Mouse (Mus musculus): ENCODE data around the gene Cc2d1b. TPM values are rescaled to one million over a fixed set of nuclear protein-coding genes. Genes with fewer than 3 reads are reported as not detected.

Cc2d1b gene
- polyA plus RNA-seq, 1 experiment from 2014 or later, result 19.4 TPM

DNA sequence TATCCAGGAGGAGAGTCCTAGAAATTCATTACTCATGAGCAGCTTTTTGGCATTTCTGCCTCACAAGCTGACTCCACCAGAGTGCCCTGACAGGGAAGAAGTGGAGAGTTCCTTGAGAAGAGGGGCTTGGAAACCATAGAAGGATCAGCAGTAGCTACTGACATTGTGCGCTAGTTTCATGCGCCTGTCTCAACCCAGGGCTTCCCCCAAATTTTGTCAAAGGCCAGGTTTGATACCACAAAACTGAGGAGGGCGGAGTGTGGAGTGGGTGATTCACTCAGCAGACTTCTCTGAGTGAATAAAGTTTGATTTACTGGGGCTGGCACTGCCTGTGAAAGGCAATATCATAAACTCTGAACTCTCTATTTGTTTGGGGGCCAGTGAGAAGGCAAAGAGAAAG is 11.1 kb upstream of the Cc2d1b start:
- no peak for DNase-seq (ENCODE audit: low spot score)
- Histone ChIP-seq H3K27ac (ENCODE audit: low read depth, low read length) (no peak overlapping the region), H3K4me3 (ENCODE audit: low read depth, low read length) (no peak overlapping the region), H3K9ac (ENCODE audit: low read depth, low read length) (no peak overlapping the region), H3K4me2 (replicated peaks; ENCODE audit: low read depth, low read length) (no peak overlapping the region), H3K36me3 (ENCODE audit: control insufficient read depth, insufficient read depth, low read length) (no peaks in the 10 kb centered on the region), H3K9me3 (ENCODE audit: control insufficient read depth, low read length) (no peaks in the 10 kb centered on the region), H3K4me1 (replicated peaks; ENCODE audit: control insufficient read depth, insufficient read depth, low read length) (no peaks in the 10 kb centered on the region), H3K27me3 (ENCODE audit: control insufficient read depth, insufficient read depth, low read length) (no peaks in the 10 kb centered on the region)
- WGBS, result 92% methylated on average over 3 of the region's 3 CpGs
- no peak for ATAC-seq (ENCODE audit: low FRiP score)

DNA sequence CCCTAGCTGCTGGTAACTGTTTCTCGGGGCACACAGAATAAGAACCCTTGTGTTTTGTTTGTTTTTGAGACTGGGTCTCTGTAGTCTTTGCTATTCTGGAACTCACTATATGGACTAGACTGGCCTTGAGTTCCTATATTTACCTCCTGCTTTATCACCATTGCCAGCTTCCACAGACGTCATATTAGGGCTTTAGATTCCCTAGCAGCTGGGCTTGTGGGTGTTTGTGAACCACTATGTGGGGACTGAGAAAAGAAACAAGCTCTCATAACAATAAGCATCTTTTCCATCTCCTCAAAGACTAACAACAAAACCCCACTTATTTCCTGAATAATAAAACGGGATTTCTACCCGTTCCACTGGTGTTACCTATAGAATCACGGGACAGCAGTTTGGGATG is 8.8 kb upstream of the Cc2d1b start:
- no peaks in the 10 kb centered on the region for H3K9me3 ChIP-seq (ENCODE audit: control insufficient read depth, low read length)
- no peaks in the 10 kb centered on the region for H3K36me3 ChIP-seq (ENCODE audit: control insufficient read depth, insufficient read depth, low read length)
- ATAC-seq (ENCODE audit: low FRiP score) (no peak), DNase-seq (ENCODE audit: low spot score) (no peak)
- no peak overlapping the region for H3K9ac ChIP-seq (ENCODE audit: low read depth, low read length)
- H3K4me2 ChIP-seq (replicated peaks; ENCODE audit: low read depth, low read length), result no peak overlapping the region
- WGBS, result 91% methylated on average over 5 of the region's 5 CpGs
- H3K4me3 ChIP-seq (ENCODE audit: low read depth, low read length), result no peak overlapping the region
- H3K27me3 ChIP-seq (ENCODE audit: control insufficient read depth, insufficient read depth, low read length), result no peaks in the 10 kb centered on the region
- no peaks in the 10 kb centered on the region for H3K4me1 ChIP-seq (replicated peaks; ENCODE audit: control insufficient read depth, insufficient read depth, low read length)
- no peak overlapping the region for H3K27ac ChIP-seq (ENCODE audit: low read depth, low read length)

DNA sequence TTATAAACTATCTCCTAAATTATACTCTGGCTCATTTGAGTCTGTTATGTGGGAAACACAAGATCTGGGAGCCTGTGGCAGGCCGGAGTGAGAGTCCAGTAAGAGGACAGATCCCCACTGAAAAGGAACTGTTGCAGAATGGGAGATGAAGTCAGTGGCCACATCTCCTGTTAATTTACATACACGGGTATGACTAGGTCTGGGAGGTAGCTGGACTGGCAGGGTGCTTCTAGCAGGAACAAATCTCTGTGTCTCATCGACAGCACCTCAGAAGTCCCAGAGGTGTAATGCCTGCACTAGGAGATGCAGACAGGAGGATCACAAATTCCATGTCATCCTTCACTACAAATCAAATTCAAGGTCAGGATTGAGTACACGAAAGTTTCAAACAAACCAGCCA is 1.2 kb upstream of the Cc2d1b start:
- H3K4me3 ChIP-seq (ENCODE audit: low read depth, low read length), result peak overlapping the region; percentile 83; the same call in 1 of the 2 replicates
- no peaks in the 10 kb centered on the region for H3K9me3 ChIP-seq (ENCODE audit: control insufficient read depth, low read length)
- H3K27me3 ChIP-seq (ENCODE audit: control insufficient read depth, insufficient read depth, low read length), result no peaks in the 10 kb centered on the region
- DNase-seq (ENCODE audit: low spot score) (no peak), ATAC-seq (ENCODE audit: low FRiP score) (no peak)
- H3K36me3 ChIP-seq (ENCODE audit: control insufficient read depth, insufficient read depth, low read length), result no peaks in the 10 kb centered on the region
- H3K4me2 ChIP-seq (replicated peaks; ENCODE audit: low read depth, low read length), result peak overlapping the region; percentile 89; the same call in 1 of the 2 replicates
- H3K9ac ChIP-seq (ENCODE audit: low read depth, low read length), result no peak overlapping the region
- H3K27ac ChIP-seq (ENCODE audit: low read depth, low read length), result no peak overlapping the region
- H3K4me1 ChIP-seq (replicated peaks; ENCODE audit: control insufficient read depth, insufficient read depth, low read length), result 0 out of 2 replicates have a peak, but pooled peaks cover 5% of the 10 kb centered on the region
- 74% methylated on average over 4 of the region's 4 CpGs for WGBS

DNA sequence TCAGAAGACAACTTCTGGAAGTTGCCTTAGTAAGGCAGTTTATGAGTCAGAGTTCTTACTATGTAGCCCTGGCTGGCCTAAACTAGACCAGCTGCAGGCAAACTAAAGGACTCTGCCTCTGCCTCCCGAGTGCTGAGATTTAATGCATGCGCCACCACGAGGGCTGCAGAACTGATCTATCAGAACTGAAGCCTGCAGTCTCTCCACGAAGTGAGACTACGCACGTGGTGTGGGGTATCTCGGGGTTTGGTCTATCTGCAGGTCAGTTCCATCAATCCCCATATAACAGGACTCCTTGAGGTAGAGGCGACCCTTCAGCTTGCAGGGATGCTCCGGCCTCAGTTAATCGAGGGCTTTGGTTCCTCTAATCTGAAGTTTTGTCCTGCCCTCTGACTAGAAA is 575 bp upstream of the Cc2d1b start:
- Histone ChIP-seq H3K4me3 (ENCODE audit: low read depth, low read length) (peak overlapping the region; percentile 83), H3K27ac (ENCODE audit: low read depth, low read length) (0 out of 2 replicates have a peak overlapping the region, but pooled peaks have one; percentile 42), H3K27me3 (ENCODE audit: control insufficient read depth, insufficient read depth, low read length) (no peaks in the 10 kb centered on the region), H3K9me3 (ENCODE audit: control insufficient read depth, low read length) (no peaks in the 10 kb centered on the region), H3K4me1 (replicated peaks; ENCODE audit: control insufficient read depth, insufficient read depth, low read length) (0 out of 2 replicates have a peak, but pooled peaks cover 5% of the 10 kb centered on the region), H3K9ac (ENCODE audit: low read depth, low read length) (peak overlapping the region; percentile 93), H3K4me2 (replicated peaks; ENCODE audit: low read depth, low read length) (peak overlapping the region; percentile 89), H3K36me3 (ENCODE audit: control insufficient read depth, insufficient read depth, low read length) (no peaks in the 10 kb centered on the region)
- DNase-seq (ENCODE audit: low spot score), result no peak
- WGBS, result 3% methylated on average over 10 of the region's 10 CpGs
- ATAC-seq (ENCODE audit: low FRiP score), result peak; percentile 68

DNA sequence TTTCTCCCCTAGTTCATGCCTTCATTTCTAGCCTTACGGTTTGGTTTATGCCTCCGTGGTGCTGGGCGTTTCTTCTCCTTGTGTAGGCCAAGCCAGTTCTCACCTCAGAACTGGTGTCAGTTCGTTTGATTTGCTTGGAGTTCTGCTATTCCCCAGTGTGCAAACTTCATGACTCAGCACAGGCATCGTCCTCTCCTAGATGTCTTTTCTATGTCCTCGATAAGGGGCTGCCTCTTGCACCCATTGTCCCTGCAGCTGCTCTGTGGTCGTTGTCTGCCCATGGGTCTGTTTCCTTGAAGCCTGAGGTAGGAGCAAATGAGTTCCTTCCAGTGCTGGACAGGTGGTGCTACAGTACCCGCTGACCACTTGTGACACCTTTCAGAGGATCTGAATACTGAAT is 796 bp downstream of the Cc2d1b start:
- Histone ChIP-seq H3K36me3 (ENCODE audit: control insufficient read depth, insufficient read depth, low read length) (no peaks in the 10 kb centered on the region), H3K4me2 (replicated peaks; ENCODE audit: low read depth, low read length) (peak overlapping the region; percentile 89), H3K4me3 (ENCODE audit: low read depth, low read length) (peak overlapping the region; percentile 83), H3K27ac (ENCODE audit: low read depth, low read length) (no peak overlapping the region), H3K9ac (ENCODE audit: low read depth, low read length) (peak overlapping the region; percentile 93), H3K9me3 (ENCODE audit: control insufficient read depth, low read length) (no peaks in the 10 kb centered on the region), H3K27me3 (ENCODE audit: control insufficient read depth, insufficient read depth, low read length) (no peaks in the 10 kb centered on the region), H3K4me1 (replicated peaks; ENCODE audit: control insufficient read depth, insufficient read depth, low read length) (0 out of 2 replicates have a peak, but pooled peaks cover 5% of the 10 kb centered on the region)
- DNase-seq (ENCODE audit: low spot score) (no peak), ATAC-seq (ENCODE audit: low FRiP score) (0 out of 2 replicates have a peak, but pooled peaks have one; percentile 10)
- 24% methylated on average over 8 of the region's 8 CpGs for WGBS

DNA sequence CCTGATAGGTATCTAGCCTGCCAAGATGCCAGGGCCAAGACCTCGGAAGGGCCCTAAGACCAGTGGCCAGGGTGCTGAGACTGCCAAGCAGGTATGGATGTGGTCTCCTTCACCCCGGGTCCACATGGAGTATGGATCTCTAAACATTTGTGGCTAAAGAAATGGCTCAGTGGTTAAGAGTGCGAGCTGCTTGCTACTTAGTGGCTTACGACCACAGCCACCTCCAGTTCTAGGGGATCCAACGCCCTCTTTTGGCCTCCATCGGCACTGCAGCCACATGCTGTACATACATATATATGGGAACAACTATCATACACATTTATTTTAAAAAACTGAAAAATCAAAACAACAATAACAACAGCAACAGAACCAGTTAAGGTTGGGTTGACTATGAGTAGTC is 1.8 kb downstream of the Cc2d1b start:
- ATAC-seq (ENCODE audit: low FRiP score) (no peak), DNase-seq (ENCODE audit: low spot score) (no peak)
- Histone ChIP-seq H3K36me3 (ENCODE audit: control insufficient read depth, insufficient read depth, low read length) (no peaks in the 10 kb centered on the region), H3K4me2 (replicated peaks; ENCODE audit: low read depth, low read length) (no peak overlapping the region), H3K9me3 (ENCODE audit: control insufficient read depth, low read length) (no peaks in the 10 kb centered on the region), H3K27me3 (ENCODE audit: control insufficient read depth, insufficient read depth, low read length) (no peaks in the 10 kb centered on the region), H3K9ac (ENCODE audit: low read depth, low read length) (no peak overlapping the region), H3K27ac (ENCODE audit: low read depth, low read length) (no peak overlapping the region), H3K4me1 (replicated peaks; ENCODE audit: control insufficient read depth, insufficient read depth, low read length) (0 out of 2 replicates have a peak, but pooled peaks cover 5% of the 10 kb centered on the region), H3K4me3 (ENCODE audit: low read depth, low read length) (no peak overlapping the region)
- WGBS, result 97% methylated on average over 6 of the region's 6 CpGs

DNA sequence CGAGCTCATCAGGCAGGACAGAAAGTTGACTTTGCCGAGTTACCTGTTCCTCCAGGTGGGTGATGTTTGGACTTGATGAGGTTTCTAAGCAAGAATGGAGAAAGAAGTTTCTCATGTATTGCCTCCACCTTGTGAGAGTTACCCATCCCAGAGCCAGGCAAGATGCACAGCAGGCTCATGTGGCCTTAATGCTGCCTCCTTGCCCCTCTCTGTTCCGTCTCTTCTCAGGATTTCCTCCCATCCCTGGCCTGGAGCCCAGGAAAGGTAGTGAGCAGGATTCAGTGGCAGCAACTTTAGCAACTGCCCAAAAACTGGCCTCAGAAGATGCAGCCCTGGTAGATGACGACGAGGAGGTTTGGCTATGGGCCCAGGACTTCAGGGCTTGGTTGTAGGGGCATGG is 7.3 kb downstream of the Cc2d1b start:
- H3K36me3 ChIP-seq (ENCODE audit: control insufficient read depth, insufficient read depth, low read length), result peaks cover 6% of the 10 kb centered on the region; the same call in 1 of the 2 replicates
- no peak for DNase-seq (ENCODE audit: low spot score)

DNA sequence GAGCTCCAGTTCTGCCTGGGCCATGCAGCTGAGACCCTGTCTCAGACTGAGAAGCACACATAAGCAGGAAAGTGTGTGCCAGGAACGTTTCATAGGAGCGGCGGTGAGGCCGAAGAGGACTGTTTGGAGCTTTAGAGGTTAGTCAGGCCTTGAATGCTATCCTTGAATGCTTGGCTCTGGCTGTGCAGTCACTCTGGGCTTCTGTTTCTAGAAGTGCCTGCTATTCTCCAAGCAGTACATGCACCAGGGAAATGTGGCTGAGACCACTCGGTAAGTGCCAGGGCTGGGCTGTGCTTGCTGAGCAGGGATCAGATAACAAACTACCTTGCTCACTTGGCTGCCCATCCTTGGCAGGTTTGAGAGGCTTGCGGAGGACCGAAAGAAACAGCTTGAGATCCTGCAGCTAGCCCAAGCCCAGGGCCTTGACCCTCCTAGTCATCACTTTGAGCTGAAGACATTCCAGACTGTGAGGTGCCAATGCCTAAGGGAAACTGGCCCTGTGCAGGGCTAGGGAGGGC is 9.7 kb downstream of the Cc2d1b start:
- Histone ChIP-seq H3K36me3 (ENCODE audit: control insufficient read depth, insufficient read depth, low read length) (peaks cover 6% of the 10 kb centered on the region; the same call in 1 of the 2 replicates), H3K9ac (ENCODE audit: low read depth, low read length) (no peak overlapping the region), H3K4me2 (replicated peaks; ENCODE audit: low read depth, low read length) (no peak overlapping the region), H3K4me1 (replicated peaks; ENCODE audit: control insufficient read depth, insufficient read depth, low read length) (no peaks in the 10 kb centered on the region), H3K4me3 (ENCODE audit: low read depth, low read length) (no peak overlapping the region), H3K9me3 (ENCODE audit: control insufficient read depth, low read length) (no peaks in the 10 kb centered on the region), H3K27ac (ENCODE audit: low read depth, low read length) (no peak overlapping the region), H3K27me3 (ENCODE audit: control insufficient read depth, insufficient read depth, low read length) (no peaks in the 10 kb centered on the region)
- WGBS, result 94% methylated on average over 7 of the region's 7 CpGs
- ATAC-seq (ENCODE audit: low FRiP score) (no peak), DNase-seq (ENCODE audit: low spot score) (no peak)

More for the DNA sequence above, 7.3 kb downstream of the Cc2d1b start:
- 97% methylated on average over 5 of the region's 5 CpGs for WGBS
- no peak for ATAC-seq (ENCODE audit: low FRiP score)
- H3K27ac ChIP-seq (ENCODE audit: low read depth, low read length), result no peak overlapping the region
- H3K9me3 ChIP-seq (ENCODE audit: control insufficient read depth, low read length), result no peaks in the 10 kb centered on the region
- no peaks in the 10 kb centered on the region for H3K4me1 ChIP-seq (replicated peaks; ENCODE audit: control insufficient read depth, insufficient read depth, low read length)
- no peak overlapping the region for H3K4me2 ChIP-seq (replicated peaks; ENCODE audit: low read depth, low read length)
- H3K27me3 ChIP-seq (ENCODE audit: control insufficient read depth, insufficient read depth, low read length), result no peaks in the 10 kb centered on the region
- H3K9ac ChIP-seq (ENCODE audit: low read depth, low read length), result no peak overlapping the region
- no peak overlapping the region for H3K4me3 ChIP-seq (ENCODE audit: low read depth, low read length)

DNA sequence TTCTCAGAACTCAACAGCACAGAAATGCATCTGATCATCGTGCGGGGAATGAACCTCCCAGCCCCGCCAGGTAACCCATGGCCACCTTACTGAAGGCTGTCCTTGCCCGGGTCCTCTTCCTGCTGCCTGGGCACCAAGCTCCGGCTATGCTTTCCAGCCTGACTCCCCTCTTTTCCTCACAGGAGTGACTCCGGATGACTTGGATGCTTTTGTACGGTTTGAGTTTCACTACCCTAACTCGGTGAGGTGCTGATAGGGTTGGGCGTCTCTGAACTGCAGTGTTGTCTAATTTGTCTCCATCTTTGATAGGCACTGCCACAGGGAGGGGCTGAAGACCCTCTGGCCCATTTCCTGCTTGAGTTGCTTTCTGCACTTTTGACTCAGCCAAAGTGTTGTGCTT is 10.4 kb downstream of the Cc2d1b start:
- Histone ChIP-seq H3K4me3 (ENCODE audit: low read depth, low read length) (no peak overlapping the region), H3K27me3 (ENCODE audit: control insufficient read depth, insufficient read depth, low read length) (no peaks in the 10 kb centered on the region), H3K27ac (ENCODE audit: low read depth, low read length) (no peak overlapping the region), H3K4me1 (replicated peaks; ENCODE audit: control insufficient read depth, insufficient read depth, low read length) (no peaks in the 10 kb centered on the region), H3K9me3 (ENCODE audit: control insufficient read depth, low read length) (no peaks in the 10 kb centered on the region), H3K4me2 (replicated peaks; ENCODE audit: low read depth, low read length) (no peak overlapping the region), H3K9ac (ENCODE audit: low read depth, low read length) (no peak overlapping the region), H3K36me3 (ENCODE audit: control insufficient read depth, insufficient read depth, low read length) (peaks cover 6% of the 10 kb centered on the region; the same call in 1 of the 2 replicates)
- ATAC-seq (ENCODE audit: low FRiP score), result no peak
- WGBS, result 96% methylated on average over 9 of the region's 9 CpGs
- no peak for DNase-seq (ENCODE audit: low spot score)
